Mouse (Mus musculus): ENCODE data around the gene Mtmr11. TPM values are rescaled to one million over a fixed set of nuclear protein-coding genes. Genes with fewer than 3 reads are reported as not detected.
A peak's percentile ranks its signal among the peaks of the same experiment; 100 is the strongest.
"Not testable (repeated sequence)": the region's sequence is repeated elsewhere in the genome, so short reads cannot be mapped to it uniquely, and the experiment has no call there.

The Mtmr11 gene
- total RNA-seq, 4 experiments from 2014 or later = 0.68 to 2.1 (median 1.3) TPM

DNA sequence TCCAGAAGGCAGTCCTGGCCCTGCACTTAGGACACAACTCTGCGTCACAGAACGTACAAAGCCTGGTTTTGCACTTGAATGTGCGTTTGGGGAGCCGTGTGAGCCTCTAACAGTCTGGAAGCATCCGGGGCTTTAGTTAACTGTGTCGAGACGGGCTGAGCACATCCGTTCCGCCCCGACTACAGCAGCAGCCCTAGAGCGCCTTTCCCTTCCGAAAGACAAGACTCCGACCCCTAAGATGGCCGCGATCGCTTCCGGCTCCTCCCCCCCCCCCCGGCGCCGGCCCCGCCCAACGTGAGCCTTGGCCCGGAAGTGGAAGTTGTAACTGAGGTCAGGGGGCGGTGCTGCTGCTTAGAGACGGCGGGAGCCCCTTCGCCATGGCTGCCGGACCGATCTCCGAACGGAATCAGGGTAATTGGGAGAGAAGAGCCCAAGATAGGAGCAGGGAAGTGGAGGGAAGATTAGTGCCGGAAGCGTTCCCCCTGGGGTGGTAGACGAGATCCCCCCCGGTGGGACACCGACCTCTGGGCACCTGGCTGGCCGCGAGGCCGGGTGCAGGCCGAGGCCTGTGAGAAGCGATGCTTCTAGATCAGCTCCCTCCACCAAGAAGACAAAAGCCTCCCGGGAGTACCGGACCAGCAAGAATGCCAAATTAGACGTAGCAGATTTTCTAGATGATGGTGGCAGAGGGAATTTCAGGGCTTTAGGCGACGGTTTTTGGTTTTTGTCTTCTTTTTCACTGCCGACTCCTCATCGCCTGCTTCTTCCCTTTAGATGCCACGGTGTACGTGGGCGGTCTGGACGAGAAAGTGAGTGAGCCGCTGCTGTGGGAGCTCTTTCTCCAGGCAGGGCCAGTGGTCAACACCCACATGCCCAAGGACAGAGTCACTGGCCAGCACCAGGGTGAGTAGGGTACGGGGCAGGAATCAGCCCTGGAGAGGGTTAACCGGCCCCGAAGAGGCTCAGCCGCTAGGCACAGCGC lies 10.7 kb downstream of the Mtmr11 start, which contains the start of gene Sf3b4:
TSS of gene Sf3b4 (plus strand) at position 136 of the 982 bp plus-strand sequence.
- DNase-seq (ENCODE audit: low spot score in 2 of 2) = peak; percentile 67 to 75

DNA sequence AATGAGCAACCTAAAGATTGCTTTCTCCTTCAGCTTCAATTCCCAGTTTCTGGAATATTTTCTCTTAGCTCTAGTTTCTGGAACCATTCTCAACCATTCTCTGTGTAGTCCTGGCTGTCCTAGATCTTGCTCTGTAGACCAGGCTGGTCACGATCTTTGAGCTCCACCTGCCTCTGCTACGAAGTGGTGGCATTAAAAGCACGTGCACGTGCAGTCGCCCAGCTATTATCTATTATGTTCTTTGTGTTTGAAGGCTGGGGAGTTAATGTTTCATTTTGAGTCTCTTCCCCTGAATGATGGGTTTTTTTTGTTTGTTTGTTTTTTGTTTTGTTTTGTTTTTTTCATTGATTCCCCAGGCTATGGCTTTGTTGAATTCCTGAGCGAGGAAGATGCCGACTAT lies 11.4 kb downstream of the Mtmr11 start:
- DNase-seq (ENCODE audit: low spot score in 2 of 2) = no peak

DNA sequence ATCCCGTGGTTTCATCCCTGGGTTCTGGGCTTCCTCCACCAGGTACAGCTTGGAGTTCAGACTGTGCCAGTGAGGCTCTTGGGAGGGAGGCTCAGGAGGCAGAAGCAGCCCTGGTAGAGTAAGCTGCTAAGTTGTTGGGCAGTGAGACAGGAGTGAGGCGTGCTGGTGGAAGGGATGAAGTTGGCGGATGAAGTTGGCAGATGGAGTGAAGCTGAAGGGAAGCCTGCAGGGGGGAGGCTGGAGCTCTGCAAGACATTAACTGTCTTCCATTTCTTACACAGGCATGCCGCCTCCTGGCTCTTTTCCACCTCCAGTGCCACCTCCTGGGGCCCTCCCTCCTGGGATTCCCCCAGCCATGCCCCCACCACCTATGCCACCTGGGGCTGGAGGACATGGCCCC lies 12.2 kb downstream of the Mtmr11 start:
- DNase-seq (ENCODE audit: low spot score in 2 of 2) = not testable (repeated sequence)

DNA sequence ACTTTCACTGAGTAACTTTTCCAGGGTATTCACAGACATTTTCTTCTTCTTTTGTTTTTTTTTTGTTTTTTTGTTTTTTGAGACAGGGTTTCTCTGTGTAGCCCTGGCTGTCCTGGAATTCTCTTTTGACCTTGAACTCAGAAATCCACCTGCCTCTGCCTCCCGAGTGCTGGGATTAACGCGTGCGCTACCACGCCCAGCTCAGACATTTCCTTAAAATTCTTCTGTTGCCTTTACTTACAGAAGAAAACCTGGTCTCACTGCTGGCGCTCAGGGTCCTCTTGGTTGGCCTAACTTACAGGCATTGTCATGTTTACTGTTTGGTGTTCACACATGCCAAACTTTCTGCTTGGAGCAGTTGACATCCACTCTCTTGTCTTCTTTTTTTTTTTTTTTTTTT lies 13.4 kb downstream of the Mtmr11 start:
- DNase-seq (ENCODE audit: low spot score in 2 of 2) = no peak

DNA sequence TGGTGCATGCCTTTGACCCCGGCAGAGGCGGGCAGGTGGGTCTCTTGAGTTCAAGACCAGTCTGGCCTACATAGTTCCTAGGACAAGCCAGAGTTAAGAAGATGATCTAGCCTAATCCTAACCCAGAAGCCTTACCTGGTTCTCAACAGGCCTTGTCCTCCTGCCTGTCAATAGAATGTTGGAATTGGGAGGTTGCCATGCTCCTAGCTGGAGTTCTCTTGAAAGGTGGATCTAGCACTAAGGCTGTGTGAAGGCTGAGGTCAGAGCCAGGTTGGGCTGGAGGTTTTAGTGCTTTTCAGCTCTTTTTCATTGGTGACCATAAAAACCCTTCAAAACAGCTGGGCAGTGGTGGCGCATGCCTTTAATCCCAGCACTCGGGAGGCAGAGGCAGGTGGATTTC lies 16.6 kb downstream of the Mtmr11 start:
- no peak for DNase-seq (ENCODE audit: low spot score in 2 of 2)

DNA sequence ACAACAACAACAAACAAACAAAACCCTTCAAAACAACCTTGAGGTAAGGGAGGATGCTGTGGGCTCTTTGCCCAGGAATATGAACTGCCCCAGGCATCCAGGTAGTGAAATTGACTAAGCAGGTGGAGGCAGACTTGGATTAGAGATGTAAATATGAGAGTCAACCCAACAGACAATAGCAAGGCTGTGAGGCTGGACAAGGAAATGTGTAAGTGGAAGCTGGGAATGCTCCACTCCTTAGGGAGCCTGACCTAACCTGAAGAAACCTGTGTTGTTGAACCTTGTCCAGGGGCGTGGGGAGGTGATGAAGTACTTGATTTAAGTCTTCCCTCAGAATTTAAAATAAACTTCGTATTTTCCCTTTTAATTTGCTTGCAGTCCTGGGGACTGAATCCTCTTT lies 17.1 kb downstream of the Mtmr11 start:
- DNase-seq (ENCODE audit: low spot score in 2 of 2) = no peak

DNA sequence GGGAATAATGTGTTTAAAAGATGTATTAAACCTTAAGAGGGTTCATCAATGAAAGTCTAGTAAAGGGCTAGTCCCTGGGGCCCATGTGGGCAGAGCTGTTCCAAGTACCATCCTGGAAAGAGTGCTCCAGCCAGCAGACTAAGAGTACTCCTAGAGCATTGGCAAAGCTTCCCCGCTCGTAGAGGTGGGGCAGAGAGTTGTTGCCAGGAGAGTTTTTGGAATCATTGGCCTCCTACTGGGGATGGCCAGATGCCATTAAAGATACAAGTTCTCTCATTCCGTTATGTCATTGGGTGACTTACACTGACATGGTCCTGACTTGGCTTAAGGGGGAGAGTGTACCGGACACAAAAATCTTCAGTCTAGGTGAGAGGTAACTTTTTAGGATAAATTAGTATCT lies 17.7 kb downstream of the Mtmr11 start:
- peak; percentile 32 to 52 for DNase-seq (ENCODE audit: low spot score in 2 of 2)

DNA sequence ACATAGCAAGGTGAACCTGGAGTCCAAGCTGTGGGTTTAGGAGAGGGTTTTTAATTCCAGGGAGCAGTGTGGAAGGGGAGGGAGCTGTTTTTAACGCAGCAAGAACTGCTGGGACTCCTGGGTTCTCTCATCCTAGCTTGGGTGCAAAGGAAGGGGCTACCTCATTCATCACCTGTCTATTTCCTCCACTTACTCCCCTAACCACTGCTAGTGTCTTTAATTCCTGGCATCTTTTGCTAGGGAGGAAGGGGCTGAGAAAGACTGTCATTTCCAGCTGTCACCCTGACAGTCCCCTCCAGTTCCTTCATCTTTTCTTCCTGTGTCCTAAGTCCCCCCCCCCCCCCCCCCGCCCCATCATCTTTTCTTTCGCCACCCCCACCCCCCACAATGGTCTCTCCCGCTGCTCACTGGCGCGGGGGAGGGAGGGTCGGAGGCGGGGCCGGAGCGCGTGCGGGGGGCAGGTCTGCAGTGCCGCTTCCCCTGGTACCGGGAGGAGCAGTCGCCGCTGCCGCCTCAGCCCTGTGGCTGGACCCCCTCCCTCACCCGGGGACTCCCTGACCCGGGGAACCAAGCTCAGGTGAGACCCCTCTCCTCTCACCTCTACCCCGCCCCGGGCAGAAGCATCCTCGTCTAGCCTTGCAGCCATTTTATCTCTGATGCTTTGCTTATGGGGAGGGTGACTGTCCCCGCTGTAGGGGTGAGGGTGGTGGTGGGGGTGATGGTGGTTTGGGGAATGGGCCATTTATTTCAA lies 19.1 kb downstream of the Mtmr11 start, which contains the start of gene Sv2a:
TSS of gene Sv2a (plus strand) at position 425 of the 751 bp plus-strand sequence.
- DNase-seq (ENCODE audit: low spot score in 2 of 2) = no peak

DNA sequence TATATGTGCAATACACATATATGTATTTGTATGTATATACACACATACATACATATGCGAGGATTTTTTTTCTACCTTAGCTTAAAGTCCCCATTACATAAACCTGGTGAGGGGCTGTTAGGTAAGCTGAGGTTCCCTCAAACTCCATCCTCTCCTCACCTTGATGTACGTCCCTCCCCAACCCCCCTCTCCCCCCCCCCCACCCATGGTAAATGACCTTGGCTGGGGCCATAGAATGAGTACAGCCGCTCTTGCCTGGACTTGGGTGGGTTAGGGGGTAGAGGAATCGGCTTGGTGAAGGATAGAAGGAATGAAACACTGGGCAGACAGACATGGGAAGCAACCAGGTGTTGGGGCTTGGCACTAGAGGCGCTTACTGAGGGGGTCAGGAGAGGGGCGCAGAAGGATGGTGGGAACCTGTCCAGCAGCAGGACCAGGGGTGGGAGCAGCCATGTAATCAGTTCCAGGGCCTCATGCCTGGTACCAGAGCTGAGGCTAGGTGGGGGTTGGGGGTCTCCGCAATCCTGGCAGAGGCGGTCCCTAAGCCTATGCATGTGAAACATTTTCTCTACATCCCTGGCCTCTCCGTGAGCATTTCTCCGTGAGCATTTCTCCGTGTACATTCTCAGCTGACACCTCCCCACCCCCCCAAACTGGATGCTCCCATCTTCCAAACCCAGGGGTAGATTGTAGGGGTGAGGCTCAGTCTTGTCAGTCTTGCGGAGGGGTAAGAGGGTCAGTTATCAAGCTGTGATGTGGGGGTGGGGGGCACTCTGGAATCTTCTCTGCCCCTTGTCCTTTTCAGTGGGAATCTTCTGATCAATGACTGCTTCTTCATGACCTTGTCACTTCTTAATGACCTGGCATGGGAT lies 19.9 kb downstream of the Mtmr11 start:
- no peak for DNase-seq (ENCODE audit: low spot score in 2 of 2)

DNA sequence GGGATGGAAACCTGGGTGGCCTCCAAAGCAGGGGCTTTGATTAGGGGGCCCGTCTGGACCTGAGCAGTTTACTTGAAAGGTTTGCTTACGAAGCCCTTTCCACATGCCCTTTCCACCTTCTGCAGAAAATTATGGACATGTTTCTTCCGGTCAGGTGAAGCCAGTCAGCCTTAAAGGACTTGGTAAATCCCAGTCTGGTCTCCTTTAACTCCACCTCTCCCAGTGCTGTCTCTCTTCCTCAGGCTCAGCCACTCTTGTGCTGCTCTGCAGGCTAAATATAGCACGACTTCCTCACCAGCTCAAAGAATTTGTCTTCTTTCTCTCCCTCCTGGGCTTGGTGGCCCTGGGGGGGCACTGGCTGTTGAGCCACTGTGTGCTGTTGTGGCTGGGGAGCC lies 20.6 kb downstream of the Mtmr11 start:
- no peak for DNase-seq (ENCODE audit: low spot score in 2 of 2)

DNA sequence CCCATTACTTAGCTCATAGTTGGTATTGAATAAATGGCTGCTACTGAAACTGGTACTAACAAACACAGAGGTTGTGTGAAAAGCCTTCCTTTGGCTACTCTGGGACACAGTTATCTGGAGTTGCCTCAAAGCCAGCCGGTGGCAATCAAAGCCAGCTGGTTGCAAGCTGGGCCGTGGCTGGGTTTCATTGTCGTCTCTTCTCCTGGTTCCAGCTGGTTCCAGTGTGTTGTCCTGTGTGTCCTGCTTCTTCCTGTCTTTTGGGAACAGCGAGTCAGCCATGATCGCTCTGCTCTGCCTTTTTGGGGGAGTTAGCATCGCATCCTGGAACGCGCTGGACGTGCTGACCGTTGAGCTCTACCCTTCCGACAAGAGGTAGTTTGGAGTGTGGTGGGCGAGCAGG lies 31.2 kb downstream of the Mtmr11 start:
- DNase-seq (ENCODE audit: low spot score in 2 of 2) = no peak

DNA sequence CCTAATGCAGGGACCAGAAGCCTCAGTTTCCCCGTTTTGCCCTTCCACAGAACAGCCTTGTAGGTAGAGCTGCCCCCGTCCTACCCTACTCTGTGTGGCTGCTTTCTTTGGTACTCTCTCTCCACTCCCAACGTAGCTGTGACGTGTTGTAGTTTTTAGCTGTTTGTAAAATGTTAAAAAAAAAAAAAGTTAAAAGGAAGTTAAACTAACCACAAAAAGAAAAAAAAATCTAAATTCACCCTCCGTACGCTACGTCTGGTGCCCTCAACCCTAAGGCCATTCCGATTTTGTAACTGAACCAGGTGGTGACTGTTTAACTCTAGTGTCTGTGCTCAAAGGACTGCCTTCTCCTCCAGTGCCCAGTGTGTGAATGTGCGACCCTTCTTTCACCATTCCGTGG lies 33.2 kb downstream of the Mtmr11 start:
- no peak for DNase-seq (ENCODE audit: low spot score in 2 of 2)

DNA sequence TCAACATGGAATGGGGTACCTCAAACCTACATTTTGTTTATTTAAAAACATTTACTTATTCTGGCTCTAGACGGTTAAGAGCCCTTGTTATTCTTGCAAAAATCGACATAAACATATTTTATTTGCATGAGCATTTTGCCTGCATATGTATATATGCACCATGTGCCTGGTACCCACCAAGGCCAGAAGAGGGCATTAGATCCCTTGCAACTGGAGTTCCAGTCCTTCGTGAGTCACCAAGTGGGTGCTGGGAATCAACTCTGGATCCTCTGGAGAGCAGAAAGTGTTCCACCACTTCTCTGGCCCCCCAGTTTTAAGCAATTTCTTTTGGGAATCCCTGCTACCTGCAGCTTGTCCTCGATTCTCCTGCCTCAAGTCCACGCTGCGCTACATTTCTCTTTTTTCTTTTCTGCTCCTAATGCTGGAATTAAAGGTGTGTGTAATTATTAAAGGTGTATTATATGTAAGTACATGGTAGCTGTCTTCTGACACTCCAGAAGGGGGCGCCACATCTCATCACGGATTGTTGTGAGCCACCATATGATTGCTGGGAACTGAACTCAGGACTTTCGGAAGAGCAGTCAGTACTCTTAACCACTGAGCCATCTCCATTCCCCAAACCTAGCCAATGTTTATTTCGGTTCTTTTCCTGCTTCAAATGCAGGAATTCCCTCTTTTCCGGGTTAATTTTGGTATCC lies 34.0 kb downstream of the Mtmr11 start:
- DNase-seq (ENCODE audit: low spot score in 2 of 2) = no peak

DNA sequence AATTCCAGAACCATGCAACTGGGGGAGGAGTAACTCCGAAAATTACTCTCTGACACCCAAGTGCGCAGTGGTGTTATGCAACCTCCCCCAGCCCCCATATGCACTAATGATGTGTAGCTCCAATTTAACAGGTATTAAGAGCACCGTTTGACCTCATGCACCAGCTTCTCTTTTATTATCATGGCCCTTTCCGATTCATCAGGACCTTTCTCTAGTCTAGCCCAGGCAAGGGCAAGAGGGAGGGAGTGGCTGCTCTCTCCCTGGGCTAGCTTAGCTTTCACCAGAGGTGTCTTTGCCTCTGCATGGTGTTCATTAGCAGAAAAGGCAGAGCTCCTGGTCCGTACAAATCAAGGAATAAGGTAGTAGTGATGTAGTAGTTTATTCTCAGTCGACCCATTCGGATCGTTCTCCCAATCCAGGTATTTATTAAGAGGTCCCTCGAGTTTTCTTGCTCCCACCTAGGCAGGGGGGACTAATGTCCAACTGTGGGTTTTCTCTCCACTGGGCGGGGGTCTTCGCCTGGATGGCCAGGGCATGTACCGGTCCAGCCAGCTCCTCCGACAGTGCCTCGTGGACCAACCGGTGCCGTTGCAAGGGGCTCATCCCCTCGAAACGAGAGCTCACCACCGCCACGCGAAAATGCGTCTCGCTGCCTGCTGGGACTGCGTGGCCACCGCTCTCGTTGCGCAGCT lies 34.8 kb downstream of the Mtmr11 start:
- DNase-seq (ENCODE audit: low spot score in 2 of 2) = no peak

DNA sequence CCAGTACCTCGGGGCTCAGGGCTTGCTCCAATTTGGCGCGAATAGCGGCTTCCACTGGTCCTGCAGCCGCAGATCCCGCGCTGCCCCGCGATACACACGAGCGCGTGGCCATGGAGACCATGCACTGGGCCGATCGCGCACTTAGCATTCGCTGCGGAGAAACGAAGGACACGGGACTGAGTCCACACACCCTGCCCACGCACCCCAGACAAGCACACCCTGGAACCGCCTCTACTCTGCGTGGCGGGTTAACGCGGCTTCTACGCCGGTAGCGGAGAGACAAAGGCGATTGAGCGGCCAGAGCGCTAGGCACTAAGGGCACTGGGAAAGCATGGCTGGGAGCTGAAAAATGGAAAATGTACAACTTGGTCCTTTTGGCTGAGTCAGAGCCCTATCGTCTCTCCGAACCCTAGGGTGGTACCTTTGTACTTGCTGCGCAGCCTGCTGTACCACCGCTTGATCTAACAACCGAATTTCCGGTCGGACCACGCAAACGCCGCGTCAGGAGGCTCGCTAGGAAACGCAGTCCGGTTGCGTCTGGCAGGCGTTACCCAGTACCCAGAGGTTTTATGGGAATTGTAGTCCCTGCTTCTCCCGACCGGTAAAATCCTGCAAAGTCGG lies 35.4 kb downstream of the Mtmr11 start:
- DNase-seq (ENCODE audit: low spot score in 2 of 2) = peak; percentile 70 to 80

DNA sequence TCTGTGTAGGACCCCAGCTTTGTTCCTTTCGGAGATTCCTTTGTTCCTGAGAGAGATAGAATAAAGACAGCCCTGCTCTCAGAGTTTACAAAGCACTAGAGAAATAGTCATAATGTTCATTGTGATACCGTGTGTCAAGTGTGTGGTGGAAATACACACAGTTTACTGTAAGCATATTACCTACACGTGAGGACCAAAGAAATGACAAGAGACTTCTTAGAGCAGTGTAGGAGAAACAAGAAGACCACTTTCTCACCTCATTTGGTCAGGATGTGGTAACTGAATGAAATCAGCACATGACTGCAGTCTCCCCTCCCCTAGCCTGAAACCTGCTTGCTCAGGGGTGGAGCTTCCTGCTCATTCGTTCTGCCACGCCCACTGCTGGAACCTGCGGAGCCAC lies 36.4 kb downstream of the Mtmr11 start:
- DNase-seq (ENCODE audit: low spot score in 2 of 2) = no peak

DNA sequence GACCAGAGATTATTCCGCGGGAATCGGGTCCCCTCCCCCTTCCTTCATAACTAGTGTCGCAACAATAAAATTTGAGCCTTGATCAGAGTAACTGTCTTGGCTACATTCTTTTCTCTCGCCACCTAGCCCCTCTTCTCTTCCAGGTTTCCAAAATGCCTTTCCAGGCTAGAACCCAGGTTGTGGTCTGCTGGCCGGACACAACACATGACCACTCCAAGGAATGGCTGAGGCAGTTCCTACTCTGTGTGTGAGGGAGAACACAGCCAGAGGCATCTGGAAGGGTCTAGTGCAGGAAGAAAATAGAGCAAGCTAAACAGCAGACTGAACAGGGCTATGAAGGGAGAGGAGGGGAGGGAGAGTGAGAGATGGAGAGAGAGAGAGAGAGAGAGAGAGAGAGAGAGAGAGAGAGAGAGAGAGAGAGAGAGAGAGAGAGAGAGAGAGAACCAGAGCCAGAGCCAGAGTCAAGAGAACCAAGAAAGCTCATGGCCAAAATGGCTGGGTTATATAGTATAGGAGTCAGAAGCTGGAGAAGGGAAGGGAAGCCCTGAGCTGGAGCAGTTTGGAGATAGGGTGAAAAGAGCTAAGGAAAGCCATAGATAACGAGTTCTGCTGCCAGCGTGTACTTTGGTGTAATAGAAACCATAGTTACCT lies 36.9 kb downstream of the Mtmr11 start:
- not testable (repeated sequence) for DNase-seq (ENCODE audit: low spot score in 2 of 2)

DNA sequence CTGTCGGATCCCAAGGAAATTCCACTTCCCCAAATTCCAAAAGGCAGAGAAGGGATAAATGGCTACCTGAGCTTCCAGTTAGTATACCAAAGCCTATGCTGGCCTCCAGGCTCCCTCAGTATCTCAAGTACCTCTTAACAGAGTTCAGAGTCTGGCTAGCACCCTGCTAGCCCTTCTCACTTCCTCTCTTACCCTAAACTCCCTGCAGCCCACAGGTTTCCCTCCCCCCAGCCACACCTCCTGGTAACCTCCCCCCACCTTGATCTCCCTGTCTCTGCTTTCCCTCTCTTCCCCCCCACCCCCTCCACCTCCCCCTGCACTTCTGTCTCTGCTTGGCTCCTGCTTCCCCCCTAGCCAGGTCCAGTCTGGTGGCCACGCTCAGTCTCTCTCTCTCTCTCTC lies 37.9 kb downstream of the Mtmr11 start:
- DNase-seq (ENCODE audit: low spot score in 2 of 2) = no peak

DNA sequence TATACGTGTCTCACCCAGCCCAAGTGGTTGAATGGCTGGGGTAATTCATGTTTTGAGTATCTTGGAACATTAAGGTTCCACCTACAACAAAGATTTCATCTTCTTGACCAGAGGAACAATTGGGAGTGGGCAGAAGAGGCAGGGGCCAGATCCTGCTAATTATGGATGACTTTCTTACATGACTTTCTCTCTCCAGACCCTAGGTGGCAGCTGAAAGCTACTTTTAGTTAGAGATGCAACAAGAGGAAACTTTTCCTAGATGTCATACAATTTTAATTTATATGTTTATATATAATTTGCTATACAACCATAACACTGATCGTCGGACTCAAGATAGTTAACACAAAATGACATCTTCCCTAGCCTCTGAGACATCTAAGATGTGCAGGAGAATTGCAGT lies 46.0 kb downstream of the Mtmr11 start:
- DNase-seq (ENCODE audit: low spot score in 2 of 2) = no peak

All from gastrocnemius, adult 8-10 months (tissue).